Mouse (Mus musculus) kidney, embryonic 15.5 days (tissue): ENCODE results near the gene Slc35e4. TPM values are rescaled to one million over a fixed set of nuclear protein-coding genes. Genes with fewer than 3 reads are reported as not detected.

ENCODE experiments used
- ATAC-seq: fragments of 200-750 bp; cut with Nextera tagmentation; replicated peaks from 2 replicates; pipeline ENCODE4 v1.8.0; 2017; ENCODE audit warnings: moderate TSS enrichment; ENCODE audit not compliant: low FRiP score
- H3K27ac ChIP-seq: fragments of 300-500 bp; sonication (generic); 2 replicates; pipeline ENCODE4 v1.5.1; 2015; ENCODE audit warnings: mild to moderate bottlenecking, inconsistent platforms
- H3K27me3 ChIP-seq: fragments of 300-500 bp; sonication (generic); 2 replicates; pipeline ENCODE4 v1.6.1; 2015; ENCODE audit warnings: inconsistent platforms
- H3K36me3 ChIP-seq: fragments of 300-500 bp; sonication (generic); 2 replicates; pipeline ENCODE4 v1.6.1; 2015; ENCODE audit warnings: inconsistent platforms
- H3K4me1 ChIP-seq: fragments of 300-500 bp; sonication (generic); 2 replicates; pipeline ENCODE4 v1.6.1; 2015; ENCODE audit warnings: inconsistent platforms
- H3K4me2 ChIP-seq: fragments of 300-500 bp; sonication (generic); 2 replicates; pipeline ENCODE4 v1.6.1; 2015; ENCODE audit warnings: moderate library complexity, mild to moderate bottlenecking, inconsistent platforms
- H3K4me3 ChIP-seq: fragments of 300-500 bp; sonication (generic); replicated peaks from 2 replicates; pipeline ENCODE4 v1.5.1; 2015; ENCODE audit warnings: mild to moderate bottlenecking, inconsistent platforms
- H3K9ac ChIP-seq: fragments of 300-500 bp; sonication (generic); 2 replicates; pipeline ENCODE4 v1.6.1; 2015; ENCODE audit warnings: mild to moderate bottlenecking, inconsistent platforms
- H3K9me3 ChIP-seq: fragments of 300-500 bp; sonication (generic); replicated peaks from 2 replicates; pipeline ENCODE4 v1.6.1; 2016; ENCODE audit warnings: inconsistent platforms
- WGBS: fragments of 180-500 bp; shearing (Covaris S2); methylation state at CpG from one replicate; pipeline ENCODE4 v1.1.7; 2015; ENCODE audit warnings: mixed read lengths; 5-methylcytosine and 5-hydroxymethylcytosine counted together
- polyA plus RNA-seq: library from polyadenylated mRNA; unstranded; fragments of >200 nt; fragmentation: Nextera tagmentation; extraction: Ambion mirVana; gene quantifications from 2 replicates; pipeline ENCODE4 v1.2.1, GENCODE M21; 2015

The Slc35e4 gene
- polyA plus RNA-seq, 1 experiment from 2014 or later = 5.1 TPM

DNA sequence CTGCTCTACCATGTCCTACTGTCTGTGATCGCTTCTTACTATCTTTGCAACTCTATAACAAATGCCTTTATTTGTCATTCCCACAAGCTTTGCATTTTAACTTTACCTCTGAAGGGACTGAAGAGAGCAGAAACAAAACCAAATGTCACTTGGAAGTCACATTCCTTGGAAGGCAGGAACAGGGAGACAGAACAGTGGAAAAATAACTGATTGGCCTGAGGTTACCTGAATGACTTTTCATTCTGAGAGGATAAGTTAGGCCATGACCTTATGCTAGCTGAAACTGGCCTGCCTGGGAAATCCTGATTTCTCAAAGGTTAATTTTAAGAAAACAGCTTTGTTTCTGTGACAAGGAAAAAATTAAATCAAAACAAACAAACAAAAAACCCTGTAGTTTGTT lies 18.5 kb downstream of the Slc35e4 start:
- Histone ChIP-seq H3K27me3 (no peaks in the 10 kb centered on the region), H3K9ac (no peak overlapping the region), H3K36me3 (peaks cover 25% of the 10 kb centered on the region), H3K4me2 (no peak overlapping the region), H3K4me1 (peaks cover 12% of the 10 kb centered on the region), H3K27ac (0 out of 2 replicates have a peak overlapping the region, but pooled peaks have one; percentile 2), H3K4me3 (no peak overlapping the region), H3K9me3 (no peaks in the 10 kb centered on the region)
- no peak for ATAC-seq
- 100% methylated on average over 1 of the region's 1 CpGs for WGBS

GRCm38 (mm10) chr11:3895458-3895857 lies 19.0 kb downstream of the Slc35e4 start:
- peaks cover 25% of the 10 kb centered on the region for H3K36me3 ChIP-seq
- peak overlapping the region; percentile 92 for H3K4me2 ChIP-seq
- no peak; the same call in 1 of the 2 replicates for ATAC-seq
- peaks cover 12% of the 10 kb centered on the region for H3K4me1 ChIP-seq
- WGBS = 4% methylated on average over 9 of the region's 10 CpGs
- no peaks in the 10 kb centered on the region for H3K9me3 ChIP-seq
- peak overlapping the region; percentile 64 for H3K9ac ChIP-seq
- no peaks in the 10 kb centered on the region for H3K27me3 ChIP-seq
- peak overlapping the region; percentile 59 for H3K4me3 ChIP-seq
- H3K27ac ChIP-seq = peak overlapping the region; percentile 95

GRCm38 (mm10) chr11:3894406-3895281 lies 19.8 kb downstream of the Slc35e4 start, which contains the start of the genes 4921536K21Rik and Dusp18:
TSS of gene 4921536K21Rik (minus strand) at chr11:3895098.
TSS of gene Dusp18 (plus strand) at chr11:3895240.
- Histone ChIP-seq H3K9ac (peak within 1 kb of the TSS; percentile 64), H3K4me3 (peak within 1 kb of the TSS; percentile 59), H3K27ac (peak within 1 kb of the TSS; percentile 95), H3K36me3 (peaks cover 25% of the 10 kb centered on the region), H3K4me1 (peaks cover 9% of the 10 kb centered on the region), H3K9me3 (no peaks in the 10 kb centered on the region), H3K27me3 (no peaks in the 10 kb centered on the region), H3K4me2 (peak within 1 kb of the TSS; percentile 92)
- WGBS = 3% methylated on average over 46 of the region's 46 CpGs
- peak; percentile 97 for ATAC-seq

DNA sequence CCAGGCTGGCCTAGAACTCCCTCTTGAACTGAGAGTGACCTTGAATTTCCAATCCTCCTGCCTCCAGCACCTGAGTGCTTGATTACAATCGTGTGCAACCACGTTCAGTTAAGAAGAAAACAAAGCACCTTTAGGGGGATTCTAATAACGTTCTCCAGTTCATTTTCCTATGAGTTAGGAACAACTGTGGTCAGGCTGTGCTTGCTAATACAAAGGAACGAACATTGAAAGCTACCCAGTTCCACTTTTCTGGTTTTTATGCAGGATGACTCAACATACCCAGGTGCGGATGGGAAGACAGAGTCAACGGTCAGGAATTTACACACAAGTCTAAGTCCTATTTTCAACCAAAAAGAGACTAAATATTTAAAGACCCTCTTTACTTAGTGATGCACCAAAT lies 20.5 kb downstream of the Slc35e4 start:
- H3K4me2 ChIP-seq = peak overlapping the region; percentile 92; the same call in 1 of the 2 replicates
- H3K36me3 ChIP-seq = peaks cover 22% of the 10 kb centered on the region
- no peaks in the 10 kb centered on the region for H3K9me3 ChIP-seq
- no peak for ATAC-seq
- WGBS = 83% methylated on average over 6 of the region's 6 CpGs
- H3K9ac ChIP-seq = no peak overlapping the region
- H3K4me3 ChIP-seq = no peak overlapping the region
- no peaks in the 10 kb centered on the region for H3K27me3 ChIP-seq
- H3K27ac ChIP-seq = no peak overlapping the region
- peaks cover 9% of the 10 kb centered on the region for H3K4me1 ChIP-seq

DNA sequence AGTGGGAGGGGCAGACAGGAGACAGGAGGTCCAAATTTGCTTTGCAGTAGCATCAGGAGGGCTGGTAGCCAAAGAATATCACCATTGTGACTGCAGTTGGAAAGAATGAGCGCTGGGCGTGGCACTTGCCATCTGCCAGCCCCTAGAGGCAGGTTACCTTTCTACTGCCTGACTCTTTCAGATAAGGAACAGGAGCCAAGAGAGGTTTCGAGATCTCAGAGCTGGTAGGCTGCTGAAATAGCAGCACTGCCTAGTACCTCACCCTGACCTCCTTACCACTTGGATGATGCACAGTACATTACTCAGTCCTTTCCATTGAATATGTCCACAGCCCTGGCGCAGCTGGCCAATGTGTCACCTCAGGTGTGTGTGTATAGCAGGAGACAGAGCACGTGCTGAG lies 27.1 kb downstream of the Slc35e4 start:
- no peak for ATAC-seq

GRCm38 (mm10) chr11:3883711-3884110 lies 30.8 kb downstream of the Slc35e4 start:
- Histone ChIP-seq H3K9me3 (no peaks in the 10 kb centered on the region), H3K4me3 (no peak overlapping the region), H3K36me3 (no peaks in the 10 kb centered on the region), H3K4me1 (peaks cover 6% of the 10 kb centered on the region), H3K4me2 (no peak overlapping the region), H3K27ac (no peak overlapping the region), H3K27me3 (no peaks in the 10 kb centered on the region), H3K9ac (no peak overlapping the region)
- ATAC-seq = no peak
- WGBS = 85% methylated on average over 3 of the region's 3 CpGs

More for the DNA sequence above, 27.1 kb downstream of the Slc35e4 start:
- Histone ChIP-seq H3K9me3 (no peaks in the 10 kb centered on the region), H3K4me2 (no peak overlapping the region), H3K4me3 (no peak overlapping the region), H3K4me1 (peaks cover 6% of the 10 kb centered on the region), H3K36me3 (no peaks in the 10 kb centered on the region), H3K9ac (no peak overlapping the region), H3K27me3 (no peaks in the 10 kb centered on the region), H3K27ac (no peak overlapping the region)
- 78% methylated on average over 5 of the region's 5 CpGs for WGBS

- H3K9me3 ChIP-seq = no peaks in the 10 kb centered on the region
- ATAC-seq = no peak
- H3K27ac ChIP-seq = no peak overlapping the region
- 48% methylated on average over 2 of the region's 2 CpGs for WGBS
- no peaks in the 10 kb centered on the region for H3K27me3 ChIP-seq
- no peak overlapping the region for H3K4me3 ChIP-seq
- H3K4me1 ChIP-seq = peaks cover 1% of the 10 kb centered on the region
- H3K4me2 ChIP-seq = no peak overlapping the region
- no peak overlapping the region for H3K9ac ChIP-seq
- H3K36me3 ChIP-seq = no peaks in the 10 kb centered on the region
Measured at GRCm38 (mm10) chr11:3879836-3880235, 34.6 kb downstream of the Slc35e4 start.

DNA sequence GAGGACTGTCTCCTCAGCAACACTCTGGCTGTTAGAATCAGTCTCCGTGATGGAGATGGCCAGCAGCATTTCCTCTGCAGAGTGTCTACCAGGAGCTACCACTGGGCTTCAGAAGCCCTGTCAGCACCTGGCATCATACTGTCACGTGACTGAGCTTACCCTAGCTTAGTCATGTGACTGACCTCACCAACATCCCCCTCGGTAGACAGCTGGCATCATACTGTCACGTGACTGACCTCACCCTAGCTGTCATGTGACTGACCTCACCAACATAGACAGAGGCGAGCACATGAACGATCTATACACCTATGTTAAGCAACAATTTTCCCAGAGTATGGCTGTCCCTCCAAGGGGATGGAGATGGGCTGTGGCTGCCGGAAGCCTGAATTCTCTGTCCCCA lies 35.8 kb downstream of the Slc35e4 start:
- no peak for ATAC-seq
- no peaks in the 10 kb centered on the region for H3K9me3 ChIP-seq
- no peak overlapping the region for H3K27ac ChIP-seq
- H3K27me3 ChIP-seq = no peaks in the 10 kb centered on the region
- 78% methylated on average over 7 of the region's 7 CpGs for WGBS
- H3K36me3 ChIP-seq = no peaks in the 10 kb centered on the region
- no peaks in the 10 kb centered on the region for H3K4me1 ChIP-seq
- no peak overlapping the region for H3K4me2 ChIP-seq
- H3K9ac ChIP-seq = no peak overlapping the region
- no peak overlapping the region for H3K4me3 ChIP-seq

GRCm38 (mm10) chr11:3876419-3876818 lies 38.0 kb downstream of the Slc35e4 start:
- Histone ChIP-seq H3K4me1 (no peaks in the 10 kb centered on the region), H3K4me2 (no peak overlapping the region), H3K4me3 (no peak overlapping the region), H3K9me3 (no peaks in the 10 kb centered on the region), H3K9ac (no peak overlapping the region), H3K27ac (no peak overlapping the region), H3K27me3 (no peaks in the 10 kb centered on the region), H3K36me3 (no peaks in the 10 kb centered on the region)
- ATAC-seq = no peak
- WGBS = 81% methylated on average over 6 of the region's 6 CpGs

- 0 out of 2 replicates have a peak, but pooled peaks have one; percentile 15 for ATAC-seq
- peaks cover 21% of the 10 kb centered on the region for H3K4me1 ChIP-seq
- no peaks in the 10 kb centered on the region for H3K36me3 ChIP-seq
- H3K9ac ChIP-seq = 0 out of 2 replicates have a peak overlapping the region, but pooled peaks have one; percentile 26
- H3K9me3 ChIP-seq = no peaks in the 10 kb centered on the region
- 32% methylated on average over 6 of the region's 6 CpGs for WGBS
- peak overlapping the region; percentile 92 for H3K4me2 ChIP-seq
- H3K27me3 ChIP-seq = peaks cover 28% of the 10 kb centered on the region
- peak overlapping the region; percentile 55 for H3K4me3 ChIP-seq
- H3K27ac ChIP-seq = no peak overlapping the region
Measured at GRCm38 (mm10) chr11:3864343-3864742, 50.1 kb downstream of the Slc35e4 start.

DNA sequence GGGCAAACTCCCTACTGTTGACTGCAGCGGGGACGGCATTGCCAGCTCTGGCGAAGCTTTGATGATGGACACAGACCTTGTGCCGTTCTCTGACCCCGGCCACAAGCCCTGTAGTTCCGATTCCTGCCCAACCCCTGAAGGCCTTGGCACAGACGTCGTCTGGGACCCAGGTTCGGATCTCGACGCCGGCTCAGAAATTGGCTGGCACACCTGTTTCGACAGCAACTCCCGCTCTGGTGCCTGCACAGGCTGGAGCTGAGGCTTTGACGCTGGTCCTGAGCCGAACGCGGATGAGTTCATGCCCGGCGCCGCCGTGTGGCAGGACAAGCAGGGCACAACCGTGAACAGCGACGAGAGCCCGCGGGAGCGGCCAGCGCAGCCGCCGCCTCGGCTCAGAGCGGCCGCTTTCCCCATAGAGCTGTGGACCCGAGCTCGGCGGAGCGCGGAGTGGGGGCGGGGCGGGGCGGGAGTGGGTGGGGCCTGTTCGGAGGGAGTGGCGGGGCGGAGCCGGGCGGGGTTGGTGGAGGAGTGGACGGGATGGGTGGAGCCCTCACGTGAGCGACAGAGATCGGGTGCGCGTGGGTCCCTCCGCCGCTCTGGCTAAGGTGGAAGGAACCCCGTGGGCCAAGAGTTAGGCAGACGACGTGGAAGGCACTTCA lies 50.9 kb downstream of the Slc35e4 start, which contains the start of gene Osbp2:
Gene Osbp2, minus strand, starts transcription at position 450 of the 659 bp plus-strand sequence.
- ATAC-seq = peak; percentile 93
- Histone ChIP-seq H3K27me3 (peaks cover 28% of the 10 kb centered on the region), H3K4me2 (peak within 1 kb of the TSS; percentile 92), H3K4me1 (peaks cover 21% of the 10 kb centered on the region), H3K36me3 (no peaks in the 10 kb centered on the region), H3K9ac (peak within 1 kb of the TSS; percentile 46), H3K27ac (0 out of 2 replicates have a peak within 1 kb of the TSS, but pooled peaks have one; percentile 18), H3K9me3 (no peaks in the 10 kb centered on the region), H3K4me3 (peak within 1 kb of the TSS; percentile 55)
- WGBS = 4% methylated on average over 56 of the region's 58 CpGs
